Mouse (Mus musculus) gastrocnemius, postnatal 4 days (tissue): ENCODE data around the gene Plcxd1. TPM values are rescaled to one million over a fixed set of nuclear protein-coding genes. Genes with fewer than 3 reads are reported as not detected.
"Not testable (repeated sequence)": the region's sequence is repeated elsewhere in the genome, so short reads cannot be mapped to it uniquely, and the experiment has no call there.

Source experiments
- DNase-seq, 2 experiments: peaks; one replicate each; pipeline ENCODE4 v3.0.0; 2021 to 2022; ENCODE audit warnings: low spot score in 2 of 2, mixed read lengths in 2 of 2
- long read RNA-seq, 2 experiments: library from polyadenylated mRNA; stranded (forward); transcript quantifications; one replicate each; pipeline ENCODE4 v2.0.0; 2021
- total RNA-seq, 2 experiments: library from RNA; stranded (reverse); gene quantifications; 2 replicates each; pipeline ENCODE4 v1.2.3; 2021

Plcxd1 gene
- total RNA-seq: not detected
- long read RNA-seq, experiment 1: 0 reads
- long read RNA-seq, experiment 2: 0 reads

DNA sequence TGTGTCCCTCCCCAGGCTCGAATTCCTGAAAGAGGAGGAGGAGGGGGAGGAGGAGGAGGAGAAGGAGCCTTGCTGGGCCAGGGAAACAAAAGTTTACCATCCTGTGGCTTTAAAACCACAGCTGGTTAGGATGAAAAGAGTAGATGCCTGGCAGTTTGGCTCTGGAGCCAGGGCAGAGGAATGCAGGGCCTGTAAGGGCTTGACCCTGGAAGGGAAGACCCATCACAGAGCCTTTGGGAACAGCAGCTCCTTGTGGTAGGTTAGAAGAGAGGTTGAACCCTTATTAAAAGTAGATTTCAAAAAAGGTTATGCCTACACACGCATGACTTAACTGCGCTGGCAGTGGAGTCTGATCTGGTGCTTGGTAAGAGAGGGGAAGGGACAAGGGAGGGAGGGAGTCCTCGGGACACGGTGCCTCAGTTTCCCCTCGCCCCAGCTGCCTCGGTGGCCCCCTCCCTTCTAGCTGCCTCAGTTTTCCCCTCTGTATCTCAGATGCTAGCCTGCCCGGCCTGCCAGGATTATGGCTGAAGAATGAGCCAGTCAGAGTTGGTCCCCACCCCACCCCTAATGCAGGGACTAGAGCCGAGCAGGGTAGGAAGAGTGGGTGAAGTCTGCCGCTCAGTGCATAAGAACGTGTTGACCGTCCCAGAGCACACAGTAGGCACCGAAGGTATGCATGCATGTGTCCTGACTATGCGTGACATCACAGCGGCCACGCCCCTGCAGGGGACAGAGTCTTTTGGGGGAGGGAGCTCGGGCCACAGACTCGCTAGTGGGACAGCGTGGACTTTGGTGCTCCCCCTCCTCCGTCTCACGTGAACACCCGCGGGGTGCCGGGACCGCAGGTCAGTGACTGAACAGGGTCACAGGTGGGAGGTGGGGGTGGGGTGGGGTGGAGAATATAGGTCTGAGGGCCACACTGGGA, at the start of gene Plcxd1:
Gene Plcxd1 (plus strand): TSS at position 314 of the 925 bp plus-strand sequence.
- DNase-seq: no peak

DNA sequence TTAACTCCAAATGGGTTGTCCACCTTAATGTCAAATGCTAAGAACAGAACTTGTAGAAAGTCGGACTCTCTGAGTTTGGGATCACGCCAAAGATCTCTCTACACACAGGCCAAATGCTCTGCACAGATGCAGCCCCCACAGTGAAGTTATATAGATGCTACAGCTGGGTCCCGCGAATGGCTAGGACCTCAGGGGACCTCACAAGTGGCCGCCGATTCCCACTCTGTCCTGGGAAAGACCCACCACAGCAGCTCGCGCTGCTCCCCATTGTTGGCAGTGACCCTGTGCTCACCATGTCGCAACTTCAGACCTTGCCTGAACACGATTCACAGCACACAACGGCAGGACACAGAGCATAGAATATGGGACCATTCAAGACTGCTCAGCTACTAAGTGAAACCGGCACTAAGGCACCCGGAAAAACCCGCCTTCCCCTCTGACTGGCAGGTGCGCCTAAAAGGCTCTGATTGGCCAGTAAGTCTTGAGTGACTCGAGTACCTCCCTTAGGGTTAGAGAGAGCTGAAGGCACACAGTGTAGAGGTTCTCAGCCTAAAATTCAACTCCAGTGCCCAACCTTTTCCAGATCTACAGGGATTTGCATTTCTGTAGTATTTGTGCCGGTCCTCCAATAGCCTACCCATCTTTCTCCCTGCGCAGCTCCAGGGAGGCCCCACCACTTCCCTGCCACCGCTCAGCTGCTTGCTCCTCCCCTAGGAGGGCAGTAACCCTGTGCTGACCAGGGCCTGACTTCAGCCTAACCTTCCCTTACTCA, 41.9 kb upstream of the Plcxd1 start:
- peak; percentile 56 to 78 for DNase-seq

- not testable (repeated sequence) for DNase-seq
Observed at GRCm38 (mm10) chr5:110072413-110072812, 27.4 kb upstream of the Plcxd1 start, which contains the start of gene Gm17655. TSS of gene Gm17655 (minus strand) at chr5:110072513.

GRCm38 (mm10) chr5:110082961-110083360, 16.8 kb upstream of the Plcxd1 start:
- DNase-seq: no peak

DNA sequence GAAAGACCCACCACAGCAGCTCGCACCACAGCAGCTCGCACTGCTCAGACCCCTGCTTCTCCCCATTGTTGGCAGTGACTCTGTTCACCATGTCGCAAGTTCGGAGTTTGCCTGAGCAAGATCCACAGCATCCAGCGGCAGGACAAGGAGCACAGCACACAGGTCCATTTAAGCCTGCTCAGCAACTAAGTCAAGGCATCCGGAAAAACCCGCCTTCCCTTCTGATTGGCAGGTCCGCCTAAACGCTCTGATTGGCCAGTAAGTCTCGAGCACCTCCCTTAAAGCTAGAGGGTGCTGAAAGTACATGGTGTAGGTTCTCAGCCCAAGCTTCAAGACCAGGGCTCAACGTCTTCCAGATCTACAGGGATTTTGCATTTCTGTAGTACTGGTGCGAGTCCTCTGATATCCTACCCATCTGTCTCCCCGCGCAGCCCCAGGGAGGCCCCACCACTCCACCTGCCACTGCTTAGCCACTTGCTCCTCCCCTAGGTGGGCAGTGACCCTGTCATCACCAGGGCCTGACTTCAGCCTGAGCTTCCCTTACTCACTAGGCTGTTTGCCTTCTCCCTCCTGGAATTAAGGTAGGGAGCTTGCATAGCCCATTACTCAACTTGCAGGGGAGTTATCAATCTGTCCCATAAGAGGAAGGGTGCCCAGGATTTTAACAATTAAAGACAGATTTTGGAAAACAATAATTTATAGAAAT, 13.5 kb upstream of the Plcxd1 start:
- no peak for DNase-seq

DNA sequence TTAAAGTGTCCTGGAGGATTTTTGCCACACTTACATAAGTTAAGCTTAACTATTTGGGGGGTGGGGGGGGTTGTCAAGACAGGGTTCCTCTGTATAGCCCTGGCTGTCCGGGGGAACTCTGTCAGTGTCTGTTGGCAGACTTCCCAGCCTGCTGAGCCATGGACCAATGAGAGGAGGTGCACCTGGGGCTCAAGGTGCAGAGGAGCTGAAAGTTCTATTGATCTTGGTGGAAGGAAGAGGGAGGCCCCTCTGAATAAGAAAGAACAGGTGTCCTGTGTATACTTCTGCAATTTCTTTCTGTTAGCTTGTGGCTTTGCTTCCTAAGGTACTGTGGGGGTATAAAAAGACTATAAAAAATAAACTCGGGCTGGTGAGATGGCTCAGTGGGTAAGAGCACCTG, 8.2 kb upstream of the Plcxd1 start:
- no peak for DNase-seq

DNA sequence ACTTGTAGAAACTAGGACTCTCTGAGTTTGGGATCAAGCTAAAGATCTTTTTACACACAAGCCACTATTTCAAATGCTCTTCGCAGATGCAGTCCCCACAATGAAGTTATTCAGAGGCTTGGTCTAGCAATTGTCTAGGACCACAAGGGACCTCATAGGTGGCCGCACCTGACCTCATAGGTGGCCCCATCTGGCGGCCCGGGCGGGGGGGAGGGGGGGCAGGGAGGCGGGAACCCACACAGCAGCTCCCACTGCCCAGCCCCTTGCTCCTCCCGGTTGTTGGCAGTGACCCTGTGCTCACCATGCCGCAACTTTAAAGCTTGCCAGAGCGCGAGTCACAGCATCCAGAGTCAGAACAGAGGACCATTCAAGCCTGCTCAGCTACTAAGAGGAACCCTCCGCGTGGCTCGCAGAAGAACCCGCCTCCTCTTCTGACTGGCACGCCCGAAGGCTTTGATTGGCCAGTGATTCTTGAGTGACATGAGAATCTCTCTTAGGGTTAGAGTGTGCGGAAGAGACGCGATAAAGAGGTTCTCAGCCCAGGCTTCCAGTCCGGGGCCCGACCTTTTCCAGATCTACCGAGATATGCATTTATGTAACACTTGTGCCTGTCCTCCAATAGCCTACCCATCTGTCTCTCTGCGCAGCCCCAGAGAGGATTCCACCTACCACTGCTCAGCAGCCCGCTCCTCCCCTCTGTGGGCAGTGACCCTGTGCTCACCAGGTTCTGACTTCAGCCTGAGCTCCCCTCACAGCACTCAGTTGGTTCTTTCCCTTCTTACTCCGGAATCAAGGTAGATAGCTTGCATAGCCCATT, 5.5 kb upstream of the Plcxd1 start, which contains the start of gene Gm35315:
Gene Gm35315 (minus strand): TSS at position 391 of the 817 bp plus-strand sequence.
- peak; percentile 38 to 79 for DNase-seq

GRCm38 (mm10) chr5:110094847-110095213, 4.9 kb upstream of the Plcxd1 start:
- DNase-seq: no peak

DNA sequence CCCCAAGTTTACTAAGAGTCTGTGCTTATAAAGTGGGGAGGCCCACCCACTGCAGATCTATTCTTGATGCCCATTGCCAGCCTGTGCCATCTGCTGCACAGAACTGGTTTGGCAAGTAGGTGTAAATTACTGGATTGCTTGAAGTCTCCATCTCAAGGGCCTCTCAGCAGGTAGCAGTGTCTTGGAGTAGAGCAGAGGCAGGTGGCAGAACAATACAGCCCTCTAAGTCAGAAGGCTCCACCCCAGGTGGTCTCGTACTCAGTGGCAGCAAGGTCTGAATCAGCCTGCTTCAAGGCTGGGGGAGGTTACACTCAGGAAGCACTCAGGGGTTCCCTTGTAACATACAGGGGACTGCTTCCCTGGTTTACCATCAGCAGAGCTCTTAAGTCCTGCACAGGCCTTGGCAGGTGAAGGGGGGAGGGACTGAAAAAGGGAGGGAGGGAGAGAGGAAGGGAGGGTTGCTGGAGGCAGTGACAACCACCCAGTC, 735 bp upstream of the Plcxd1 start:
- DNase-seq: no peak

GRCm38 (mm10) chr5:110100921-110101631, 1.3 kb downstream of the Plcxd1 start:
- DNase-seq: no peak

DNA sequence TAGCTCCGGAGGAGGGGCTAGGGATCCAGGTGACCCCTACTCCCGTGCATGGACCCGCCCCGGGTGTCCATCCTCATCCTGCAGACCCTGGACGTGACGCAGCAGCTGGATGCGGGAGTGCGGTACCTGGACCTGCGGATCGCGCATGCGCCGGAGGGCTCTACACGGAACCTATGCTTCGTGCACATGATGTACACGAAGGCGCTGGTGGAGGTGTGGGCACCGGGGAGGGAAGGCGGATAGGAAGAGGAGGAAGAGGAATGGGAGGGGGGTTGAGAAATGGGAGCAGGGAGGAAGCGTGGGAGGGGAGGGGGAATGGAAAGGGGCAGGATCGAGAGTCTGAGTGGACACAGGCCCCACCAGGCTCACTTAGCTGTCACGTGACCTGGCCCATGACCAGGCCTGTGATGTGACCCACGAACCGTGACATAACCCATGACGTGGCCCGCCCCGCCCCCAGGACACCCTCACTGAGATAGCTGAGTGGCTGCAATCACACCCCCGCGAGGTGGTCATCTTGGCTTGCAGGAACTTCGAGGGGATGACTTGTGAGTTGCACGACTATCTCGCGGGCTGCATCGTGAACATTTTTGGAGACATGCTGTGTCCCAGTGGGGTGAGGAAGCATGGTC, 2.1 kb downstream of the Plcxd1 start:
- peak in 1 of 2 experiments; percentile 22 for DNase-seq

GRCm38 (mm10) chr5:110102429-110102828, 2.7 kb downstream of the Plcxd1 start:
- DNase-seq: no peak

DNA sequence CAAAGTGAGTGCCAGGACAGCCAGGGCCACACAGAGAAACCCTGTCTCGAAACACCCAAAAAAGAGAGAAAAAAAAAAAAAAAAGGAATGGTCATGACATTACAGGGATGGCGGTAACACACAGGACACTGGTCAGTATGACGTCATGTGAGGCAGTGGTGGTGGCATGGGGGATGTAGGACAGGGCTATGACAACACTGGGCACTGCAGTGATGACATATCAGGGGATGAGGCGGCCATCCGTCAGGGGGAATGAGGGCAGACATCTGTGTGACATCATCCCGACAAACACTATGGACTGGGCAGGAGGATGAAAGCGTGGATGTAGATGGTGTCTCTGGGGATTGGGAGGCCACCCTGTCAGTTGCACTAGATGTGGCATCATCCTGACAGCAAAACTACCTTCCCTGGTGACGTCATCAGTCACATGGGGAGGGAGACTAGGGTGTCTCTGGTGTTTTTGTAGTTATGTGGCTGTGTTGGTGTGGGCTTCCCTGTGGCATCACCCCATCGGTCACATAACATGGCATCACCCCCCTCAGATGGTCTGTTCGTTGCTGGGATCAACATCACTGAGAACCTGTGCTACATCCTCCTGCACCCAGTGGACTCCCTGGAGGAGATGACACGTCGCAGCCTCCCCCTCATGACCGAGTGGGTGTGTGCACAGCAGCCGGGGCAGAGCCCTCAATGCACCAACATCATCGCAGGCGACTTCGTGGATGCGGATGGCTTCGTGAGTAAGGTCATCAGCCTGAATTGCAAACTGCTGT, 3.3 kb downstream of the Plcxd1 start:
- no peak for DNase-seq

GRCm38 (mm10) chr5:110103901-110104615, 4.3 kb downstream of the Plcxd1 start:
- DNase-seq: no peak

GRCm38 (mm10) chr5:110104616-110105380, 5.0 kb downstream of the Plcxd1 start:
- no peak for DNase-seq

DNA sequence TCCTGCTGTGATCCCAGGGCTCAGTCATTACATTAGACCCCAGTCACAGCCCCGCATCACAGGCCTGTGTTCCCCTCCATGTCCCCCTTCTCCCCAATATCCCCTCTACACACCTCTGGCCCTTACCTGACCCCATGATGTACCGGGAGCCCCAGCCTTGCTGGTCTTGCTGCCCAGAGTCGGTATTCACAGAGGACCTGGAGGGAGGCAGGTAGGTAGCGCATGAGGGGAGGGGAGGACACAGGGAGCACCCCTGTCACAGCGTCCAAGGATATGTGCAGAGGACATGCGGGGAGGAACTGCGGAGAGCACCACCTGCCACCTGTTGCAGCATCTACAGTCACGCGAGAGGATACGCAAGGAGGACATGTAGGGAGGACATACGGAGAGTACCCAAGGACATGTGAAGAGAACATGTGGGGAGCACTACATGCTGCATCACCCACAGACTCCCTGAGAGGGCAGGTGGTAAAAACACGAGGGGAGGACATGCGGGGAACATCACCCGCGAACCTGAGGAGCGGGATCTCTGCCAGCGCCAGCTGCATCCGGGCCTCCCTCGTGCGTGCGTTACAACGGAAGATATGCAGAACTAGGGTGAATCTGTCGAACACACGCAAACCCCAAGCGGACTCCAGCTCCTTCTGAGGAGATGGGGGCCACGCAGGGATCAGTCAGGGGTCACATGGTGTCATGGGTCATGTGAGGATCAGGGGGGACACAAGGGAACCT, 6.5 kb downstream of the Plcxd1 start:
- no peak for DNase-seq
